Mouse (Mus musculus) midbrain, embryonic 12.5 days (tissue): ENCODE measurements around the gene Sema6b. TPM values are rescaled to one million over a fixed set of nuclear protein-coding genes. Genes with fewer than 3 reads are reported as not detected.
A peak's percentile ranks its signal among the peaks of the same experiment; 100 is the strongest.

ENCODE experiments used
- ATAC-seq: fragments of 200-750 bp; cut with Nextera tagmentation; 2 replicates; pipeline ENCODE4 v1.8.0; 2017; ENCODE audit warnings: low read depth, moderate TSS enrichment, moderate library complexity; ENCODE audit not compliant: low FRiP score
- H3K27ac ChIP-seq: fragments of 300-500 bp; sonication (generic); replicated peaks from 2 replicates; pipeline ENCODE4 v1.5.1; 2016; ENCODE audit warnings: mild to moderate bottlenecking
- H3K27me3 ChIP-seq: fragments of 300-500 bp; sonication (generic); 2 replicates; pipeline ENCODE4 v1.6.1; 2016; ENCODE audit warnings: mild to moderate bottlenecking
- H3K36me3 ChIP-seq: fragments of 300-500 bp; sonication (generic); 2 replicates; pipeline ENCODE4 v1.6.1; 2016
- H3K4me1 ChIP-seq: fragments of 300-500 bp; sonication (generic); 2 replicates; pipeline ENCODE4 v1.6.1; 2016
- H3K4me2 ChIP-seq: fragments of 300-500 bp; sonication (generic); replicated peaks from 2 replicates; pipeline ENCODE4 v1.6.1; 2016; ENCODE audit warnings: mild to moderate bottlenecking, moderate library complexity
- H3K4me3 ChIP-seq: fragments of 300-500 bp; sonication (generic); 2 replicates; pipeline ENCODE4 v1.5.1; 2016; ENCODE audit warnings: mild to moderate bottlenecking
- H3K9ac ChIP-seq: fragments of 300-500 bp; sonication (generic); replicated peaks from 2 replicates; pipeline ENCODE4 v1.6.1; 2016; ENCODE audit warnings: mild to moderate bottlenecking, moderate library complexity
- H3K9me3 ChIP-seq: fragments of 300-500 bp; sonication (generic); 2 replicates; pipeline ENCODE4 v1.6.1; 2016; ENCODE audit warnings: mild to moderate bottlenecking
- WGBS: fragments of 180-500 bp; shearing (Covaris S2); methylation state at CpG from one replicate; pipeline ENCODE4 v1.1.7; 2016; 5-methylcytosine and 5-hydroxymethylcytosine counted together
- polyA plus RNA-seq: library from polyadenylated mRNA; unstranded; fragments of >200 nt; fragmentation: Nextera tagmentation; extraction: Ambion mirVana; gene quantifications from 2 replicates; pipeline ENCODE4 v1.2.1, GENCODE M21; 2016

Gene Sema6b
- polyA plus RNA-seq, 1 experiment from 2014 or later: 6.5 TPM

DNA sequence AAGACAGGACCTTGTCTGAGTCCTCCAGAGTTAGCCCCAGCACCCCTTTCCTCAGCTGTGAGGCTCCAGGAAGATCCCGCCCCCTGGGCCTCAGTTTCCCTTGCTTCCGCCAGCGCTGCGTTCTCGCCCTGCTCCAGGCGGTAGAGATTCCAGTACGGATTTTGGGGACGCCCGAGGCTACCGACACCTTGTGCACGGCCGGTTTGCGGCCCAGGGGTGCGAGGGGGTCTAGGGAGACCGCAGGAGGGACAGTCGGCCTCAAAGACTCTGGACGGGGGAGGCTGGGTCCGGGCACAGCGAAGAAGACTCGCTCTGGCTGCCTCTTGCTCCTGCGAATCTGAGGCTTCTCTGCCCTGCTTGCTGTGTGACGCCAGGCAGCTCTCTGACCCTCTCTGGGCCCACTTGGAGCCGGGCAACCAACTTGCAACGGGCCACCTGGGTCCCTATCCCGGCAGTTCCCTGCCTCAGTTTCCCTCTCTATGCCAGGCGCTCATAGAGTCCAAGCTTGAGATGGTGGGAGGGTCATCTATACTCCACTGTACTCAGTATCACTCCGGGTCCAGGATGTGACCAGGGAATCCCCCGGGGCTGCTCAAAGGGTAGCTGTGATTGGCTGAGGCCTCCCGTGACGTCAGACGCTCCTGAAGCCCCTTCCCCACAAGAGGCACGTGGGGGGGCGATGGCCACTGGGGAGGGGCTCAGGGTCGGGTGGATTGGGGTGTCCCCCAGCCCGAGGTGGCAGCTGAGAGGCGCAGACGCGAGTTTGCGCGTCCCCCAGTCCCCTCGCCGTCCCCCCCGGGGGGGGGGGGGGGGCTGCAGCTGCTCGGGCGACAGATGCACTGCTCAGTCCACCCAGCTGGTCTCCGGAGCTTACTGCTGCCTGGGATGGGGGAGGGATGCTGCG lies 1.8 kb upstream of the Sema6b start:
- Histone ChIP-seq H3K9me3 (no peaks in the 10 kb centered on the region), H3K27ac (peak overlapping the region; percentile 39; the same call in 1 of the 2 replicates), H3K9ac (peak overlapping the region; percentile 40), H3K4me2 (peak overlapping the region; percentile 63), H3K27me3 (peaks cover 93% of the 10 kb centered on the region), H3K36me3 (no peaks in the 10 kb centered on the region), H3K4me1 (peaks cover 53% of the 10 kb centered on the region), H3K4me3 (peak overlapping the region; percentile 41)
- peak; percentile 68 for ATAC-seq
- under 1% methylated on average over 37 of the region's 47 CpGs for WGBS

- Histone ChIP-seq H3K27ac (0 out of 2 replicates have a peak overlapping the region, but pooled peaks have one; percentile 66), H3K4me1 (peaks cover 48% of the 10 kb centered on the region), H3K27me3 (peaks cover 90% of the 10 kb centered on the region), H3K36me3 (no peaks in the 10 kb centered on the region), H3K4me2 (peak overlapping the region; percentile 96), H3K4me3 (peak overlapping the region; percentile 79), H3K9me3 (no peaks in the 10 kb centered on the region), H3K9ac (peak overlapping the region; percentile 84)
- peak; percentile 13 for ATAC-seq
- WGBS: 7% methylated on average over 17 of the region's 21 CpGs
Observed at GRCm38 (mm10) chr17:56139355-56139754, 788 bp downstream of the Sema6b start.

DNA sequence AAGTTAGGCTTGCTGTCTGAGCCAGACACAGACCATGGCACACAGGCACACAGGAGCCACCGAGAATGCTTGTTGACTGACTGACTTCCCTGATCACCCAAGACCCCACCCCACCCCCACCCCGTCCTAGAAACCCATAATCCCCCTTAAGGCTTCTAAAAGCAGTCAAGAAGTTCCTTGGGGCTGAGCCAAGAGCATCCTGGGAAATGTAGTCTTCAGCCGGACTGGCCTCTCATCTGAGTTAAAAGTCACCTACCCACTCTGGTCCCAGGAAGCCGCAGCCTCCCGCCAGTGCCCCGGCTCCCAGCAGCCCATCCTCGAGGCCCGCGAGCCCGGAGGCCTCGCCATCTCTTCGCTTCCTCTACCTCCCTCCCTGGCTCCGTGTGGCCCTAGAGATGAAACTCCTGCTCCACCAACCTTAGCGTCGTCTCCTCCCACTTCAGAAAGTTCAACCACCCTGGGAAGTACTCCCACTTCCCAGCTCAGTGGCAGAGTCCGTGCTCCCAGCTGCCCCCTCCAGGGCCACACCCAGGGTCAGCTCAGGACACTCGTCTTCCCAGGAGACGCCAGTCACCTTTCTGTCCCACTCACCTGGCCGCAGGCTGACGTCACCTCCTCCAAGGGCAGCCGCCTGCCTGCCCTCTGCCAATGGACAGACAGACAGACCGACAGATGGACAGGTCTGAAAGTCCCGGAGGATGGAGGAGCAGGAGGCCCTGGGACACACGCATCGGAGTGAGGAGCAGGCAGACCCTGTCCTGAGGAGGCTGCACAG lies 2.1 kb downstream of the Sema6b start:
- Histone ChIP-seq H3K27me3 (peaks cover 78% of the 10 kb centered on the region), H3K4me1 (peaks cover 54% of the 10 kb centered on the region), H3K4me3 (peak overlapping the region; percentile 79), H3K36me3 (no peaks in the 10 kb centered on the region), H3K27ac (no peak overlapping the region), H3K9me3 (no peaks in the 10 kb centered on the region), H3K9ac (0 out of 2 replicates have a peak overlapping the region, but pooled peaks have one; percentile 15), H3K4me2 (peak overlapping the region; percentile 96)
- WGBS: 17% methylated on average over 25 of the region's 25 CpGs
- no peak for ATAC-seq

GRCm38 (mm10) chr17:56136558-56136957 lies 3.6 kb downstream of the Sema6b start:
- Histone ChIP-seq H3K27me3 (peaks cover 64% of the 10 kb centered on the region), H3K4me3 (no peak overlapping the region), H3K27ac (no peak overlapping the region), H3K4me1 (peaks cover 41% of the 10 kb centered on the region), H3K9me3 (no peaks in the 10 kb centered on the region), H3K36me3 (no peaks in the 10 kb centered on the region), H3K9ac (no peak overlapping the region), H3K4me2 (no peak overlapping the region)
- no peak for ATAC-seq
- WGBS: 89% methylated on average over 7 of the region's 7 CpGs

DNA sequence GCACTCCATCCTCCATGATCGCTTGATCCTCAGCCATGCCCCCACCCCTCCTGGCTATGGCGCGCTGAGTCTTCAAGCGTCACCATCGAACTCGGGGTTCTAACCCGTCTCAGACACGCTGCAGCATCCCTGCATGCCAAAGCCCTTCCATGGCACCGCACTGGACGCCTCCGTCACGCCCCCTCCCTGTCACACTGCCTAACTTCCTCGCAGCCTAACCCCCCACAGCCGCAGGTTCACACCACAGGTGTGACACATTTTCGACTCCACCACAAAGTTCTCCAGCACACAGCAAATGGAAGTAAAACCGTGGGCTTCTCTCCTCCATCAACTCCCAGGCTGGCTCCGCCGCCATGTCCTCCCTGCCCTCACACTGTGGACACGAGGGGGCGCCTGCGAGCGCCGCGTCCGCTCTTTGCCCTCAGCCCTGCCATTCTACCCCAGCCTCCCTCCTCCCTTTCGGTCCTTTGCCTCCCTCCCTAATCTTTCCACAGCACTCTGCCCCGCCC lies 5.6 kb downstream of the Sema6b start:
- Histone ChIP-seq H3K9me3 (no peaks in the 10 kb centered on the region), H3K4me2 (peak overlapping the region; percentile 43), H3K9ac (0 out of 2 replicates have a peak overlapping the region, but pooled peaks have one; percentile 21), H3K27me3 (peaks cover 43% of the 10 kb centered on the region), H3K27ac (no peak overlapping the region), H3K4me3 (peak overlapping the region; percentile 19; the same call in 1 of the 2 replicates), H3K4me1 (peaks cover 31% of the 10 kb centered on the region), H3K36me3 (peaks cover 17% of the 10 kb centered on the region; the same call in 1 of the 2 replicates)
- peak; percentile 19; the same call in 1 of the 2 replicates for ATAC-seq
- WGBS: under 1% methylated on average over 27 of the region's 27 CpGs

GRCm38 (mm10) chr17:56133457-56134363 lies 6.4 kb downstream of the Sema6b start:
- H3K27me3 ChIP-seq: peaks cover 35% of the 10 kb centered on the region
- H3K4me2 ChIP-seq: peak overlapping the region; percentile 43
- H3K27ac ChIP-seq: no peak overlapping the region
- H3K4me3 ChIP-seq: no peak overlapping the region
- ATAC-seq: peak; percentile 32; the same call in 1 of the 2 replicates
- peaks cover 22% of the 10 kb centered on the region; the same call in 1 of the 2 replicates for H3K36me3 ChIP-seq
- H3K9ac ChIP-seq: 0 out of 2 replicates have a peak overlapping the region, but pooled peaks have one; percentile 21
- 21% methylated on average over 20 of the region's 21 CpGs for WGBS
- H3K4me1 ChIP-seq: peaks cover 23% of the 10 kb centered on the region
- H3K9me3 ChIP-seq: no peaks in the 10 kb centered on the region

- no peak overlapping the region for H3K4me2 ChIP-seq
- ATAC-seq: 0 out of 2 replicates have a peak, but pooled peaks have one; percentile 8
- no peak overlapping the region for H3K9ac ChIP-seq
- no peak overlapping the region for H3K27ac ChIP-seq
- H3K27me3 ChIP-seq: peaks cover 27% of the 10 kb centered on the region
- 5% methylated on average over 14 of the region's 14 CpGs for WGBS
- H3K4me3 ChIP-seq: no peak overlapping the region
- peaks cover 12% of the 10 kb centered on the region for H3K4me1 ChIP-seq
- no peaks in the 10 kb centered on the region for H3K9me3 ChIP-seq
- H3K36me3 ChIP-seq: peaks cover 30% of the 10 kb centered on the region
Observed at GRCm38 (mm10) chr17:56132661-56133060, 7.5 kb downstream of the Sema6b start.

GRCm38 (mm10) chr17:56131814-56132213 lies 8.3 kb downstream of the Sema6b start:
- Histone ChIP-seq H3K9me3 (no peaks in the 10 kb centered on the region), H3K27me3 (peaks cover 21% of the 10 kb centered on the region), H3K4me1 (peaks cover 11% of the 10 kb centered on the region), H3K9ac (no peak overlapping the region), H3K36me3 (peaks cover 34% of the 10 kb centered on the region), H3K4me2 (no peak overlapping the region), H3K4me3 (no peak overlapping the region), H3K27ac (no peak overlapping the region)
- ATAC-seq: no peak
- WGBS: 41% methylated on average over 7 of the region's 7 CpGs

- H3K9ac ChIP-seq: no peak overlapping the region
- peaks cover 20% of the 10 kb centered on the region for H3K27me3 ChIP-seq
- peaks cover 11% of the 10 kb centered on the region for H3K4me1 ChIP-seq
- no peaks in the 10 kb centered on the region for H3K9me3 ChIP-seq
- H3K4me2 ChIP-seq: no peak overlapping the region
- peaks cover 34% of the 10 kb centered on the region for H3K36me3 ChIP-seq
- no peak for ATAC-seq
- WGBS: 94% methylated on average over 10 of the region's 10 CpGs
- H3K27ac ChIP-seq: no peak overlapping the region
- H3K4me3 ChIP-seq: no peak overlapping the region
Observed at GRCm38 (mm10) chr17:56131136-56131535, 9.0 kb downstream of the Sema6b start.

DNA sequence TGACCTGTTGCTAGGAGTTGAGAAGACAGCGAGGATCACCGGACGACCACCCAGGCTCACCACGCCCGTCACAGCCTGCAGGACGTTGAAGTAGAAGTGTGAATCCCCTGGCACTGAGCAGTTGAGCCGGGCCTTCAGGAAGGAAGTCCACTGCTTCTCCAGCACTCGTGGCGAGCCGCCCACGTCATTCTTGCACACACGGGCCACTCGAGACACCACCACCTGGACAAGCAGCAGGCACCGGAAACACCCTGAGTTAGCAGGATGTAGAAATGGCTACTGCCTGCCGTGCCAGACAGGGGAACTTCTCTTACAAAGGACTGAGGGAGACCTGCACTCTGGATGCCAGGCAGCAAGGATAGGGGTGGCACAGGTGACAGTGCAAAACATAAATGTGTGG lies 11.9 kb downstream of the Sema6b start:
- Histone ChIP-seq H3K27me3 (peaks cover 30% of the 10 kb centered on the region), H3K4me3 (no peak overlapping the region), H3K9me3 (peaks cover under 1% of the 10 kb centered on the region; the same call in 1 of the 2 replicates), H3K27ac (no peak overlapping the region), H3K4me1 (peaks cover 8% of the 10 kb centered on the region; the same call in 1 of the 2 replicates), H3K4me2 (no peak overlapping the region), H3K36me3 (peaks cover 41% of the 10 kb centered on the region), H3K9ac (no peak overlapping the region)
- ATAC-seq: no peak
- 87% methylated on average over 15 of the region's 15 CpGs for WGBS

DNA sequence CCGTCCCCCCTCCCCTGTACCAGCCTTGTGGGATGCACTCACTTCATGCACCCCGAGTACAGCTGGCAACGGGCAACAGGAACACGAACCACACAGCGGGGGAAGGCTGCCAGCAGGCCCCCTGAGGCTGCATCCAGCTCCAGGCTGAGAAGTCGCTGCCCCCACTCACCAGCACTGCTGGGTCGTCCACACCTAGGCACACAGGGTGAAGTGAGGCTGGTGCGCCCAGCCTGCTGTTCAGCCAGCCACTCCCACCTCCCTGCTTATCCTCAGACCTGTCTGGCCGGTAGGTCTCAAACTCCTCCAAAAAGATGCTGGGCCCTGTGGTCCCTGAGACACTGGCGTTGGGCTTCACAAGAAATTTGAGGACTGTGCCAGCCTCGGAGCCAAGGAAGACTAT lies 14.0 kb downstream of the Sema6b start:
- 80% methylated on average over 11 of the region's 11 CpGs for WGBS
- peaks cover 50% of the 10 kb centered on the region for H3K27me3 ChIP-seq
- H3K4me3 ChIP-seq: no peak overlapping the region
- peaks cover 15% of the 10 kb centered on the region for H3K9me3 ChIP-seq
- no peak overlapping the region for H3K9ac ChIP-seq
- no peak for ATAC-seq
- H3K4me2 ChIP-seq: no peak overlapping the region
- no peak overlapping the region for H3K27ac ChIP-seq
- H3K36me3 ChIP-seq: peaks cover 39% of the 10 kb centered on the region
- peaks cover 8% of the 10 kb centered on the region; the same call in 1 of the 2 replicates for H3K4me1 ChIP-seq
